In the genomic region with DNA sequence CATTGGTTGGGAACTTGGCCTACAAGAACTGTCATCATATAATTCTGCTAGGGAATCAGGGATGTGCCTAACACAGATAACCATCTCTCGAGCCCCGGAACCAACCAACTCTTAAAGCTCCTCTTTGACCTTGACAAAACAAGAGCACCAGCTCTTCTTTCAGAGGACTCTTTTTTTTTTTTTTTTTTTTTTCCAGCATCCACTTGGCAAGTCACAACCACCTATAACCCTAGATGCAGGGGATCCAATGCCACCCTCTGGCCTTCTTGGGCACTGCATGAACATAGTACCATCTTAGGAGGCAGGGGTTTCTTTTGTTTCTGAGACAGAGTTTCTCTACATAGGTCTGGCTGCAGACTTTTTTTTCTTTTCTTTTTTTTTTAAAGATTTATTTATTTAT, we compare ENCODE assay signal across 11 mouse cellular contexts. TPM values are rescaled to one million over a fixed set of nuclear protein-coding genes. Genes with fewer than 3 reads are reported as not detected.
DNase-seq lines count a peak whose midpoint lies in the region; ATAC-seq and TF ChIP-seq lines count a peak whose summit lies in the region.
"Had no signal": no experiment of that assay in that cellular context is flagged by ENCODE, and none has a peak within 500 bp of the region (broad histone marks: within the 10 kb centered on the region; RNA-seq: fewer than 3 reads in every experiment).

No protein-coding gene starts in this region.

- TF ChIP-seq CTCF in intestine, postnatal 0 days (IDR thresholded peaks at IDR 0.05; ENCODE audit: low read depth) = peak; percentile 40; the same call in 1 of the 2 replicates

- no peak overlapping the region for H3K9ac ChIP-seq in intestine, postnatal 0 days (ENCODE audit: low read depth, low read length)
- H3K9ac ChIP-seq in intestine, embryonic 16.5 days (ENCODE audit: low read depth, low read length) = no peak overlapping the region
- H3K9ac ChIP-seq: embryonic facial prominence, embryonic 15.5 days; liver, embryonic 13.5 days had no signal

- H3K36me3 ChIP-seq in intestine, postnatal 0 days (ENCODE audit: control insufficient read depth, insufficient read depth) = no peaks in the 10 kb centered on the region
- H3K36me3 ChIP-seq in intestine, embryonic 16.5 days (ENCODE audit: control insufficient read depth, insufficient read depth, low read length) = no peaks in the 10 kb centered on the region
- H3K36me3 ChIP-seq: embryonic facial prominence, embryonic 15.5 days; liver, embryonic 13.5 days had no signal

- H3K27ac ChIP-seq in intestine, postnatal 0 days (ENCODE audit: low read depth, low read length) = no peak overlapping the region
- no peak overlapping the region for H3K27ac ChIP-seq in intestine, embryonic 16.5 days (ENCODE audit: low read length)
- H3K27ac ChIP-seq: embryonic facial prominence, embryonic 15.5 days; liver, embryonic 13.5 days had no signal

- no peaks in the 10 kb centered on the region for H3K9me3 ChIP-seq in intestine, postnatal 0 days (ENCODE audit: control insufficient read depth)
- no peaks in the 10 kb centered on the region for H3K9me3 ChIP-seq in intestine, embryonic 16.5 days (ENCODE audit: control insufficient read depth, low read length)
- H3K9me3 ChIP-seq: embryonic facial prominence, embryonic 15.5 days; liver, embryonic 13.5 days had no signal

- no peaks in the 10 kb centered on the region for H3K27me3 ChIP-seq in intestine, postnatal 0 days (replicated peaks; ENCODE audit: control insufficient read depth, insufficient read depth, low read length)
- no peaks in the 10 kb centered on the region for H3K27me3 ChIP-seq in intestine, embryonic 16.5 days (replicated peaks; ENCODE audit: control insufficient read depth, insufficient read depth, low read length)
- H3K27me3 ChIP-seq: embryonic facial prominence, embryonic 15.5 days; liver, embryonic 13.5 days had no signal

- no peak overlapping the region for H3K4me2 ChIP-seq in intestine, postnatal 0 days (replicated peaks; ENCODE audit: low read depth)
- H3K4me2 ChIP-seq in intestine, embryonic 16.5 days (ENCODE audit: low read depth, low read length) = no peak overlapping the region
- H3K4me2 ChIP-seq: embryonic facial prominence, embryonic 15.5 days; liver, embryonic 13.5 days had no signal

- no peaks in the 10 kb centered on the region for H3K4me1 ChIP-seq in intestine, postnatal 0 days (replicated peaks; ENCODE audit: control insufficient read depth, insufficient read depth, low read length)
- H3K4me1 ChIP-seq in intestine, embryonic 16.5 days (ENCODE audit: control insufficient read depth, insufficient read depth, low read length) = no peaks in the 10 kb centered on the region
- H3K4me1 ChIP-seq: embryonic facial prominence, embryonic 15.5 days; liver, embryonic 13.5 days had no signal

- no peak for ATAC-seq in intestine, postnatal 0 days
- ATAC-seq in intestine, embryonic 16.5 days = no peak

- H3K4me3 ChIP-seq in intestine, postnatal 0 days (ENCODE audit: low read depth, low read length) = no peak overlapping the region
- no peak overlapping the region for H3K4me3 ChIP-seq in intestine, embryonic 16.5 days (ENCODE audit: low read length)
- H3K4me3 ChIP-seq: embryonic facial prominence, embryonic 15.5 days; liver, embryonic 13.5 days had no signal

- WGBS in intestine, postnatal 0 days = 81% methylated on average over 2 of the region's 2 CpGs
- WGBS in intestine, embryonic 16.5 days = 86% methylated on average over 2 of the region's 2 CpGs

- DNase-seq in B cell, adult 2 months = peak; percentile 38 to 52
- peak; percentile 57 for DNase-seq in R1 (ENCODE audit: low read depth, low spot score)
- DNase-seq in lung, postnatal 4 days = peak; percentile 41 to 49
- DNase-seq in cerebellum, adult 11-12 months = no peak
- no peak for DNase-seq in left cerebral cortex, adult 11 months (ENCODE audit: low spot score)
- no peak for DNase-seq in urinary bladder, adult 18-20 months (ENCODE audit: low spot score in 2 of 2)
- DNase-seq: cerebellum, adult 18-20 months; liver, embryonic 13.5 days had no signal

RNA-seq across cellular contexts. Expression of a gene that starts 10.4 kb away (rescaled TPM):
- polyA plus RNA-seq in intestine, postnatal 0 days (2015; fragmentation: Nextera tagmentation; extraction: Ambion mirVana) = 0.03 TPM in 1 of 2 replicates, not detected in the other
- 0.16 and 0.17 TPM in 2 replicates for polyA plus RNA-seq in intestine, embryonic 16.5 days (2015; fragmentation: Nextera tagmentation; extraction: Ambion mirVana)

RNA-seq across cellular contexts. Expression of a gene that starts 41.9 kb away (rescaled TPM):
- 311 and 332 TPM in 2 replicates for polyA plus RNA-seq in intestine, postnatal 0 days (2015; fragmentation: Nextera tagmentation; extraction: Ambion mirVana)
- polyA plus RNA-seq in intestine, embryonic 16.5 days (2015; fragmentation: Nextera tagmentation; extraction: Ambion mirVana) = 532 and 565 TPM in 2 replicates

Comparison
In these comparisons a context has a peak if more than half of its experiments do, and no peak if none do; other contexts are left out.
1. DNase-seq: peak in B cell, adult 2 months (2 of 2), R1 (single experiment) and lung, postnatal 4 days (2 of 2); none in cerebellum, adult 11-12 months (single experiment), left cerebral cortex, adult 11 months (single experiment) and urinary bladder, adult 18-20 months (0 of 2).